Mouse (Mus musculus) limb, embryonic 10.5 days (tissue): ENCODE results near the gene Smc5. TPM values are rescaled to one million over a fixed set of nuclear protein-coding genes. Genes with fewer than 3 reads are reported as not detected.

Source experiments
- DNase-seq: peaks from one replicate; pipeline ENCODE4 v3.0.0-alpha.2; 2017; ENCODE audit warnings: low spot score
- H3K27ac ChIP-seq: fragments of 300-500 bp; sonication (generic); 2 replicates; pipeline ENCODE4 v1.5.1; 2016; ENCODE audit warnings: mild to moderate bottlenecking
- H3K27me3 ChIP-seq: fragments of 300-500 bp; sonication (generic); 2 replicates; pipeline ENCODE4 v1.6.1; 2016; ENCODE audit warnings: low read depth, mild to moderate bottlenecking; ENCODE audit not compliant: poor library complexity, severe bottlenecking
- H3K36me3 ChIP-seq: fragments of 300-500 bp; sonication (generic); 2 replicates; pipeline ENCODE4 v1.6.1; 2016; ENCODE audit warnings: mild to moderate bottlenecking, moderate library complexity
- H3K4me1 ChIP-seq: fragments of 300-500 bp; sonication (generic); 2 replicates; pipeline ENCODE4 v1.6.1; 2016
- H3K4me3 ChIP-seq: fragments of 300-500 bp; sonication (generic); 2 replicates; pipeline ENCODE4 v1.5.1; 2016; ENCODE audit warnings: mild to moderate bottlenecking, moderate library complexity
- H3K9me3 ChIP-seq: fragments of 300-500 bp; sonication (generic); replicated peaks from 2 replicates; pipeline ENCODE4 v1.6.1; 2016; ENCODE audit warnings: mild to moderate bottlenecking
- WGBS: fragments of 180-500 bp; shearing (Covaris S2); methylation state at CpG from one replicate; pipeline ENCODE4 v1.1.7; 2016; 5-methylcytosine and 5-hydroxymethylcytosine counted together
- polyA plus RNA-seq: library from polyadenylated mRNA; unstranded; fragments of >200 nt; fragmentation: Nextera tagmentation; extraction: Ambion mirVana; gene quantifications from 2 replicates; pipeline ENCODE4 v1.2.1, GENCODE M21; 2016

Smc5 gene
- polyA plus RNA-seq, 1 experiment from 2014 or later, result 49.4 TPM

- Histone ChIP-seq H3K36me3 (peaks cover 6% of the 10 kb centered on the region), H3K4me3 (peak overlapping the region; percentile 82), H3K27ac (peak overlapping the region; percentile 96), H3K9me3 (no peaks in the 10 kb centered on the region), H3K4me1 (peaks cover 11% of the 10 kb centered on the region), H3K27me3 (no peaks in the 10 kb centered on the region)
- no peak for DNase-seq
- 76% methylated on average over 4 of the region's 4 CpGs for WGBS
Measured at GRCm38 (mm10) chr19:23274054-23274724, 492 bp upstream of the Smc5 start.

- H3K27me3 ChIP-seq, result no peaks in the 10 kb centered on the region
- no peak overlapping the region for H3K27ac ChIP-seq
- no peak for DNase-seq
- peaks cover 96% of the 10 kb centered on the region for H3K36me3 ChIP-seq
- no peaks in the 10 kb centered on the region for H3K9me3 ChIP-seq
- H3K4me1 ChIP-seq, result no peaks in the 10 kb centered on the region
- WGBS, result 91% methylated on average over 9 of the region's 9 CpGs
- H3K4me3 ChIP-seq, result no peak overlapping the region
Measured at GRCm38 (mm10) chr19:23256771-23257170, 16.9 kb downstream of the Smc5 start.

- no peak for DNase-seq
- H3K4me3 ChIP-seq, result no peak overlapping the region
- H3K27ac ChIP-seq, result no peak overlapping the region
- peaks cover 58% of the 10 kb centered on the region for H3K36me3 ChIP-seq
- no peaks in the 10 kb centered on the region for H3K27me3 ChIP-seq
- WGBS, result 95% methylated on average over 2 of the region's 2 CpGs
- no peaks in the 10 kb centered on the region for H3K9me3 ChIP-seq
- H3K4me1 ChIP-seq, result no peaks in the 10 kb centered on the region
Measured at GRCm38 (mm10) chr19:23246473-23246872, 27.2 kb downstream of the Smc5 start.

GRCm38 (mm10) chr19:23225065-23225464, 48.6 kb downstream of the Smc5 start:
- no peaks in the 10 kb centered on the region for H3K9me3 ChIP-seq
- no peak for DNase-seq
- H3K27ac ChIP-seq, result no peak overlapping the region
- no peaks in the 10 kb centered on the region for H3K4me1 ChIP-seq
- 79% methylated on average over 4 of the region's 4 CpGs for WGBS
- no peak overlapping the region for H3K4me3 ChIP-seq
- no peaks in the 10 kb centered on the region for H3K27me3 ChIP-seq
- peaks cover 84% of the 10 kb centered on the region for H3K36me3 ChIP-seq

GRCm38 (mm10) chr19:23214326-23214725, 59.4 kb downstream of the Smc5 start:
- no peaks in the 10 kb centered on the region for H3K27me3 ChIP-seq
- H3K27ac ChIP-seq, result no peak overlapping the region
- H3K9me3 ChIP-seq, result no peaks in the 10 kb centered on the region
- no peaks in the 10 kb centered on the region for H3K4me1 ChIP-seq
- H3K36me3 ChIP-seq, result peaks cover 96% of the 10 kb centered on the region
- H3K4me3 ChIP-seq, result no peak overlapping the region
- 94% methylated on average over 8 of the region's 8 CpGs for WGBS
- DNase-seq, result no peak

GRCm38 (mm10) chr19:23211325-23211724, 62.4 kb downstream of the Smc5 start:
- Histone ChIP-seq H3K36me3 (peaks cover 86% of the 10 kb centered on the region), H3K27me3 (no peaks in the 10 kb centered on the region), H3K4me1 (no peaks in the 10 kb centered on the region), H3K4me3 (no peak overlapping the region), H3K27ac (no peak overlapping the region), H3K9me3 (no peaks in the 10 kb centered on the region)
- DNase-seq, result no peak
- 90% methylated on average over 6 of the region's 6 CpGs for WGBS

GRCm38 (mm10) chr19:23203505-23204053, 70.1 kb downstream of the Smc5 start:
- no peaks in the 10 kb centered on the region for H3K9me3 ChIP-seq
- WGBS, result 97% methylated on average over 3 of the region's 3 CpGs
- no peak for DNase-seq
- no peaks in the 10 kb centered on the region for H3K4me1 ChIP-seq
- no peak overlapping the region for H3K27ac ChIP-seq
- H3K4me3 ChIP-seq, result no peak overlapping the region
- peaks cover 69% of the 10 kb centered on the region for H3K36me3 ChIP-seq
- H3K27me3 ChIP-seq, result no peaks in the 10 kb centered on the region

GRCm38 (mm10) chr19:23202106-23202505, 71.6 kb downstream of the Smc5 start:
- Histone ChIP-seq H3K9me3 (no peaks in the 10 kb centered on the region), H3K4me3 (no peak overlapping the region), H3K4me1 (no peaks in the 10 kb centered on the region), H3K27me3 (no peaks in the 10 kb centered on the region), H3K36me3 (peaks cover 74% of the 10 kb centered on the region), H3K27ac (no peak overlapping the region)
- 91% methylated on average over 5 of the region's 5 CpGs for WGBS
- no peak for DNase-seq

- WGBS, result 82% methylated on average over 3 of the region's 3 CpGs
- no peak for DNase-seq
- Histone ChIP-seq H3K4me3 (no peak overlapping the region), H3K4me1 (no peaks in the 10 kb centered on the region), H3K27me3 (no peaks in the 10 kb centered on the region), H3K27ac (no peak overlapping the region), H3K9me3 (no peaks in the 10 kb centered on the region), H3K36me3 (peaks cover 26% of the 10 kb centered on the region)
Measured at GRCm38 (mm10) chr19:23193076-23193475, 80.6 kb downstream of the Smc5 start.

- WGBS, result 95% methylated on average over 6 of the region's 6 CpGs
Measured at GRCm38 (mm10) chr19:23191486-23191885, 82.2 kb downstream of the Smc5 start.

GRCm38 (mm10) chr19:23189744-23190143, 84.0 kb downstream of the Smc5 start:
- peaks cover 11% of the 10 kb centered on the region for H3K36me3 ChIP-seq
- H3K9me3 ChIP-seq, result no peaks in the 10 kb centered on the region
- WGBS, result 91% methylated on average over 1 of the region's 1 CpGs

More at GRCm38 (mm10) chr19:23191486-23191885, 82.2 kb downstream of the Smc5 start:
- no peak overlapping the region for H3K4me3 ChIP-seq
- no peaks in the 10 kb centered on the region for H3K4me1 ChIP-seq
- H3K27me3 ChIP-seq, result no peaks in the 10 kb centered on the region
- no peak overlapping the region for H3K27ac ChIP-seq
- H3K9me3 ChIP-seq, result no peaks in the 10 kb centered on the region
- peaks cover 13% of the 10 kb centered on the region for H3K36me3 ChIP-seq
- DNase-seq, result no peak

GRCm38 (mm10) chr19:23188986-23189385, 84.7 kb downstream of the Smc5 start:
- no peak overlapping the region for H3K27ac ChIP-seq
- no peaks in the 10 kb centered on the region for H3K4me1 ChIP-seq
- DNase-seq, result no peak
- 96% methylated on average over 7 of the region's 7 CpGs for WGBS
- no peak overlapping the region for H3K4me3 ChIP-seq
- H3K9me3 ChIP-seq, result no peaks in the 10 kb centered on the region
- no peaks in the 10 kb centered on the region for H3K27me3 ChIP-seq
- peaks cover 9% of the 10 kb centered on the region for H3K36me3 ChIP-seq

More at GRCm38 (mm10) chr19:23189744-23190143, 84.0 kb downstream of the Smc5 start:
- Histone ChIP-seq H3K27ac (no peak overlapping the region), H3K27me3 (no peaks in the 10 kb centered on the region), H3K4me3 (no peak overlapping the region), H3K4me1 (no peaks in the 10 kb centered on the region)
- DNase-seq, result no peak

GRCm38 (mm10) chr19:23187732-23188131, 86.0 kb downstream of the Smc5 start:
- Histone ChIP-seq H3K27ac (no peak overlapping the region), H3K4me1 (no peaks in the 10 kb centered on the region), H3K9me3 (no peaks in the 10 kb centered on the region), H3K36me3 (peaks cover 15% of the 10 kb centered on the region), H3K27me3 (no peaks in the 10 kb centered on the region), H3K4me3 (no peak overlapping the region)
- WGBS, result 92% methylated on average over 6 of the region's 6 CpGs
- no peak for DNase-seq
